Mouse (Mus musculus) heart, postnatal 14 days (tissue): ENCODE data around the gene Aspg. TPM values are rescaled to one million over a fixed set of nuclear protein-coding genes. Genes with fewer than 3 reads are reported as not detected.

ENCODE experiments used
- DNase-seq, 2 experiments: peaks; one replicate each; pipeline ENCODE4 v3.0.0; 2021 to 2022
- intact Hi-C: fragments of 180-260 bp; cut with DNase I; formaldehyde crosslinking; loops from one replicate; pipeline ENCODE4 v1.15.1; 2025
- total RNA-seq, 2 experiments: library from RNA; stranded (reverse); gene quantifications; 2 replicates each; pipeline ENCODE4 v1.2.3; 2021

The Aspg gene
- total RNA-seq, 2 experiments from 2014 or later, result 0.37 to 2.2 TPM

DNA sequence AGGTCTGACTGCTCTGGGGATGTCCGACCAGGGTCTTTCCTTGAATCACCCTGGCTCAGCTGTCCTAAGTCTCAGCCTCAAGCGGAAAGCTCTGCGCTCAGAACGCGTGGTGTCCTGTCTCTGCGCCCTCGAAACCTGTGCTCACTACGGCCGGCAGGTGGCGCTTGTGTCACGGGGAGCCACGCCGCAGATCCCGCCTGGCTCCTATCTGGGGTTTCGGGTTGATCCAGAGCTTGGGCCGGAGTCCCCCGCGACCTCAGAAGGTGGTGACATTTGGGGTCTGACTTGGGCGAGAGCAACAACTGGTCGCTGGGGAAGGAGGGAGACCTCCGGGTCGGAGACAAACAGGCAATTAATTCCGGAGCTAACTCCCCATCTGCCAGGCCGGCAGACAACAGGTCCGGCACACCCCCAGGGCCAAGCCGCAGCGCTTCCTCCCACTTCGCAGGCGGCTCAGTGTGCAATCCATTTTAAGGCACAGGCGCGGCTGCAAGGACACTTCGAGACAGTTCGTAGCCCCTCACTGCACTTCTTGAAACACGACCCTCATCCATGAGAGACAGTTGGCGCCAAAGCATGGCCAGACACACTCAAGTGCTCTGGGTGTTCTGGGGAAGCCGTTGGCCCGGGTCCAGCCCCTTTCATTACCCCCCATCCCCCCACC, 38.9 kb downstream of the Aspg start:
- peak; percentile 90 to 94 for DNase-seq
- intact Hi-C loops, result loop anchor here (1.0 to 5.0 kb wide), 5 partner anchors 187 to 398 kb away; no protein-coding TSS in a partner anchor

DNA sequence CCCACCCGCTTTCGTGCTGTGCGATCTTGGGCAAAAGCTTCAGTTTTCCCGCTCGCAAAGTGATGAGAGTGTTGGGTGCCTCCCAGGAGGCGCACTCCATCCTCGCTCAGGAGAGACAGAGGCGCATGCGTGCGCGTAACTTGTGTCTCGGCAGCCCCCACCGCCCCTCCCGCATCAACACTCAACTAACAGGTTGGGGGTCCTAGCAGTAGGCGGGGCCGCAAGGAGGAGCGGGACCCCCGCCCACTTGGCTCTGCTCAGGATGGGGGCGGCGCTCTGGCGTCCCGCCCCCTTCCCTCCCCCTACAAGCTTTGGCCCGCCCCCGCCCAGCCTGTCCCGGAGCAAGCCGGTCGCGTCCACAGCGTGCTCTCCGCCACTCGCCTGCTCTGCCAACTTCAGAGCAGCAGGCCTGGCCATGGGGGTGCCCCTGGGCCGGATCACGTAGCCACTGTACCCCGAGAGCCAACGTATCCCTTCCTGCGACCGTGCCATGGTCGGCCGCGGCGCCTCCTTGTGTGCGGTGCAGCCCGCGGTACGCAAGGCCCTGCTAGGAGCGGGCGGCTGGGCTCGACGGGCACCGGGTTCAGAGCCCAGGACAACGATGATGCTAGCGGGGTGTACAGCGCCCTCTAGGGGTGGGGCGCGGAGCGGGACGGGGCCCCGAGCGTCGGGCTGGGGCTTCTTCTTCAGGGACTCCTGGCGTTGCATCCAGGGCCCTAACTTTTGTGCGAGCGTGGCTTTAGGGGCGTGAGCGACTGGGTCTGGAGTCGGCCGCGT, 39.6 kb downstream of the Aspg start, which contains the start of gene Kif26a:
Gene Kif26a, plus strand, starts transcription at position 334 of the 777 bp plus-strand sequence.
- intact Hi-C loops, result loop anchor here (1.0 to 5.0 kb wide), 6 partner anchors 39 to 397 kb away; no protein-coding TSS in a partner anchor
- DNase-seq, result peak; percentile 74 to 75

DNA sequence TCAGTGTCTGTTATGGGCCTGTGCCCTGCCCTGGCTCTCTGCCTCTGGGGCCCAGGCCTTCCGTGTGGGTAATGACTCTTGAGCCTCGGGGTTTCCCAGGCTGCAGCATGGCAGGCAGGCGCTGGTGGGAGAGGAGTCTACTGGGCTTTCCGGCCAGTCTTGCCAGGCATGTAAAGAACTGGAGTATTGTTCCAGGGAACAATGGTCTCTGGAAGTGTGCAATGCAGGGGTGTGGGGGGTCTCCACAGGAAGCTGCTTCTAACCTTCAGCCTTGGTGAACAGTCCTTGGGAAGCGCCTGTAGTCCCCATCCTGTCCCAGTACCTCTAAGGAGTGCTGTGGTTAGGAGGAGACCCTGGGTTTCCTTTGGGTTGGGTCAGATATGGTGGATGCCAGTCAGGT, 40.9 kb downstream of the Aspg start:
- intact Hi-C loops, result loop anchor here (2.0 to 5.0 kb wide), 3 partner anchors 37 to 200 kb away; no protein-coding TSS in a partner anchor
- peak in 1 of 2 experiments; percentile 38 for DNase-seq

DNA sequence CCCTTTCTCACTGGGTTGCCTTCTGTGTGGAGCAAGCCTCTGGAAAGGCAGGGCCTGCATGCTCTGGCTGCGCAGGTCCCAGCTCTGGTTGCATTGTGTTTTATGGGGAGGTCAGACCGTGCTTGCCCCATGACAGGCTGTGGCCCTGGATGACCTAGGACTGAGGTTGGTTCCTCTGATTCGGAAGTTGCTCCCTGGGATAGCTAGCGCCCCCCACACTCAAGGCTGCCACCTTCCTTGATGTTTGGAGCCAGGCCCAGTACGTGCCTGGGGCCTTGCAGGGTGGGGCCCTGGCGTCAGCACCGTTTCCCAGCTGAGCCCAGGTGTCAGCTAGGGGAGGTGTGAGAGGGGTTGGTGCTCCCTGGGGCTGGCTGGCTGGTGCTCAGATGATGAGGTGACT, 43.5 kb downstream of the Aspg start:
- intact Hi-C loops, result no loop called here
- no peak for DNase-seq

DNA sequence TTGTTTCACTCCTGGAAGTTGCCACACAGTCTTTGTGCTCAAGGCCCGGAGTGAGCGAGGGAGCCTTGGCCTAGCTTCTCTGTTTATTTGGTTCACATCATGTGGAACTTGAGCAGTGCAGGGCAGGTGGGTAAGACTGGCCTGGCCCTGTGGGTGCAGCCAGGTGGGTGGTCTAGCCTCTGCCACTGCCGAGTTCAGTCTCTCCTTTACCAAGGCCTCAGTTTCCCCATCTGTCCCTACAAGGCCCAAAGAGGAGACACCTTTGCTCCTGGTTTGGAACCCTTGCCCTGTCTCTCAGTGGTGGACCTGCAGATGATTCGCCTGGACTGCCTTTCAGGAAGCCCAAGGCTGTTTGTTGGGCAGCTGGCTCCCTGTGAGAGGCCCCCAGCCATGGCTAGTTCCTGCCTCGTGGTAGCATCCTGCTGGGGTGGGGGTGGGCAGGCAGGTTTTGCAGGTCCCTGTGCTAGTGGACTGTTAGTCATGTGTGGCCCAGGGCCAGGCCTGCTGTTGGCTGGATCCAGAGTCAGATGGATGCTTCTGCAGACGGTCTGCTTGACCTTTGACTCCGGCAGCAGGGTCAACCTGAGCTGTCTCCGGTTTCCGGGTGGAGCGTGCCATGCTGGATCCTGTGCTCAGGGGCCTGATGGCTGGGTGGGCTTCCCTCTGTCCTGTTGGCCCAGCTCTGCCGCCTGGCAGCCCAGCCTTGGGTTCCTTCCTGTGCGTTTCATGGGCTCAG, 44.9 kb downstream of the Aspg start:
- peak; percentile 38 to 54 for DNase-seq
- intact Hi-C loops, result no loop called here

DNA sequence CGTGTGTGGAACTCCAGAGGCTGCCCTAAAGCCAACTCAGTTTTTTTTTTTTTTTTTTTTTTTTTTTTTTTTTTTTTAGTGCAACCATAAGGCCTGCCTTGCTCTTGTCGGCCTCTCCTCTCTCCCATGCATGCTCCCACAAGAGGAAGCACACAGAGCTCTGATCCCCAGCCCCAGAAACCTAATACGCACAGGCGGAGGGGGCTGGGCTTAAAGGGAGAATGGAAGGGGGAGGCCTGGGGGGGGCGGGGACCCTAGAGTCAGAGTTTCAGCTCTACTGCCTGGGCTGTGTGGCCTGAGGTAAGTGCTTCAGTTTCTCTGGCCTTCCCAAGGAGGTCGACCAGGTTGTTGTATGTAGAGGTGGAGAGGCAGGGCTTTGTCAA, 45.5 kb downstream of the Aspg start:
- intact Hi-C loops, result no loop called here
- DNase-seq, result no peak

DNA sequence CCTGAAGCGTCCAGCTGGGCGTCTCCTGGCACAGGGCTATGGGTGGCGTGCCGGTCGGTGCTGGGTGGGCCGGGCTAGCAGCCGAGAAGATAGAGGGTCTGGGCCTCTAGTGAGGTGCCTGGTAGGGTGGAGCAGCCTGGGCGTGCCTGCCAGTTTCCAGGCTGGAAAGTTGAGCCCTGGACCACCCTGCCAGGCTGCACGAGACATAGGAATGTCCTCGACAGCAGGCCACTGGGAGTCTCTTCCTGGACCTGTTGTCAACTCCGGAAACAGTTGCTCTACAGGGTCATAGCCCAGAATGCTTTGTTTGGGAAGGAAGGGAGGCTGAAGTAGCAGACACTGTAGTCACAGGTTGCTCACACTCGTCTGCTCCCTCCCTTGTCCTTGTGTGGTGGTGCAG, 47.1 kb downstream of the Aspg start:
- intact Hi-C loops, result no loop called here

DNA sequence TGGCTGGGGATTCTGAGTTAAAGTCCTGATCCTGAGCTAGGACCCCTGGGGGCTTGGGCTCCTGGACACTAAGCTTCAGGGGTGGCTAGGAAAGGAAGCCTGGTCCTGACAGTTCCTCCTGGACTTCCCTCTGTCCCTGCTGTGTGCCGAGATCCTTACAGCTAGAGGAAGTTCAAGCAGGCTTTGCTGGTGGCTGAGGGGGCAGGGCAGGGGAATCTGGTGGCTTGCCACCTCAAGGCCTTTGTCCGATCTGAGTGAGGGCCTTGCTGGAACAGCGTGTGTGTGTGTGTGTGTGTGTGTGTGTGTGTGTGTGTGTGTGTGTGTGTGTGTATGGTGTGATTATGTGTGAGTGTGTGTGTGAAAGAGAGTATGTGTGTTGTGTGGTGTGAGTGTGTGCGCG, 48.0 kb downstream of the Aspg start:
- intact Hi-C loops, result no loop called here
- no peak for DNase-seq

More for the DNA sequence above, 47.1 kb downstream of the Aspg start:
- DNase-seq, result no peak

DNA sequence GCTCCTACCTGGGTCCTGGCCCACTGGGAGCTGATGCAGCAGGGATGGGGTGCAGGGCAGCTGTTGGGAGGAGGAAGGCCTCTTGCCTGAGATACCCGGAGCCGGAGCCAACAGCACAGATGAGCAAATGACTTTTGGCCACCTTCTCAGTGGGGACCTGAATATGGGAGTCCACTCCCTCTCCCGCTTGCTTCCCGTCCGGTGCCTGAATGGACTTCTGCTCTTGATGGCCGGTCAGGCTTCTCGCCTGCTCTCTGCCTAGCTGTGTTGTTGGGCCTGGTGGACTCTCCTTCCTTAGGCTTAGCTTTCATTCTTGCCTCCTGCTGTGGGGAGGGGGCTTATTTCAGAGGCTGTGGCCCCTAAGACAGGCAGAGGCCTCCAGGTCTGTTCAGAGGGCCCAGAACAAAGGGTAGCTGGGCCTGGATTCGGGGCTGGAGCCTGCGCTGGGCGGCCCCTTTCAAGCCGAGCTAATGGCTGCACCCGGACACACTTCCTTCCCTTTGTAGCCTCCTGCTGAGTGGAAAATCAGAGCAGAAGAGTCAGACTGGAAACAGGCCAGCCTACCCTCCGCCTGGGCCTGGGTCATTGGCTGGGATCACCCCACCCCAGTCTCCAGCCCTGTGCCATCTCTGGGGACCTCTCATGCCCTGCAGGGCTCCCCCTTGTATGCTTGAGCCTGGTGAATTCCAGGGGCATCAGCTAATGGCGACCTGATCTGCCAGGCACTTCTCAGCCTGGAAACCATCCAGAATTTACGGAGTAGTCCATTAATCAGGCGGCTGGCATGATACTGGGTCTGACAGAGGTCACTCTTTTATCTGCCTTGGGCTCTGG, 49.0 kb downstream of the Aspg start:
- intact Hi-C loops, result no loop called here

DNA sequence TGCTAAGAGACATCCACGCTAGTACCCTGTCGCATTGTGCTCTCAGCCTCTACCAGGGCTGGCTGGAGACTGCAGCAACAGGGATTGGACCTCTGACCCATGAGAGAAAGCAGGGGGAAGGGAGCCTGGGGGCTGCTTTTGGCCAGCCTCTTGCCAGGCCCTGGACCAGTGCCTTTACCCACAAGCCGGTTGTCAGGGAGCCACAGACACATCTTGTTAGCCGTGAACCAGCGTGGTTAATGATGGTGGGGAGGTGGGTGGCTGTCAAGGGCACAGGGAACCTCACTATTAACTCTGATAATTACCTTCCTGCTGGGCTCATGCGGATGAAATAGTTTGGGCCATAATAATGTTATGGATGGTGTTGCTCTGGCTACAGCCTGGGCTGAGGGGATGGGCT, 50.3 kb downstream of the Aspg start:
- intact Hi-C loops, result no loop called here
- DNase-seq, result no peak

More for the DNA sequence above, 49.0 kb downstream of the Aspg start:
- peak in 1 of 2 experiments; percentile 34 for DNase-seq

DNA sequence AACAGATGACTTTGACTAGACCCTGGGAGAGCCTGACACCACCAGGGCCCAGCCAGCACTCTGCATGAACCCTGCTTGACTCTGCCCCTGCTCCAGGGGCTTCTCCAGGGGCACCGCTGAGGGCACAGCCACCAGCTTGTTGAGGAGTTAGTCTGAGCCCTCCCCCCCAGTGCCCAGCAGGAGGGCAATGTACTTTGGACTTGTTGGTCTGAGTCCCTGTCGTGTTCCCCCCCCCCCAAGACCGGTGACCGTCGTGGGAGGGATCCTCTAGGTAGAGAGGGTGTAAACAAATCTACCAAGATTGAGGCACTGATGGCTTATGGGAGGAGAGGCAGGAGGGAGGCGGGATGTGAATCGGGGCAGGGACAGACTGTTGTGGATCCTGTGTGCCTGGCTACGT, 51.8 kb downstream of the Aspg start:
- intact Hi-C loops, result no loop called here
- DNase-seq, result no peak

DNA sequence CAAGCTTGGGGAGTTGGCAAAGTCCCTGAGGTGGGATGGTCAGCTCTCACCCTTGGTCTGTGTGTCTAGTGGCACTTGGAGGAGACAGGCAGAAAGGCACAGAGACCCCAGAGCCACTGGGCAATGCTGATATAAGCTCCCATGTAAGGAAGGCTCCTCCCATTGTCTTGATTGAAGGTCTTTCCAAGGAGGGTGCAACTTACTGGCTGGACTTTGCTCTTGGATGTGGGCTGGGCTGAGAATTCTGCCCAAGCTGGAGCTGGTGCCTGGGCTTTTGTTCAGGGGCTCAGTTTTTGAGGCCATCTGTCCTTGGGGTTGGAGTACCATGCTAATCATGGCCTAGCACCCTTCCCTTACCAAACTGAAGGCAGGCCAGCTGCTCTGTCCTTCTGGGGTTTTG, 52.3 kb downstream of the Aspg start:
- no peak for DNase-seq
- intact Hi-C loops, result no loop called here

DNA sequence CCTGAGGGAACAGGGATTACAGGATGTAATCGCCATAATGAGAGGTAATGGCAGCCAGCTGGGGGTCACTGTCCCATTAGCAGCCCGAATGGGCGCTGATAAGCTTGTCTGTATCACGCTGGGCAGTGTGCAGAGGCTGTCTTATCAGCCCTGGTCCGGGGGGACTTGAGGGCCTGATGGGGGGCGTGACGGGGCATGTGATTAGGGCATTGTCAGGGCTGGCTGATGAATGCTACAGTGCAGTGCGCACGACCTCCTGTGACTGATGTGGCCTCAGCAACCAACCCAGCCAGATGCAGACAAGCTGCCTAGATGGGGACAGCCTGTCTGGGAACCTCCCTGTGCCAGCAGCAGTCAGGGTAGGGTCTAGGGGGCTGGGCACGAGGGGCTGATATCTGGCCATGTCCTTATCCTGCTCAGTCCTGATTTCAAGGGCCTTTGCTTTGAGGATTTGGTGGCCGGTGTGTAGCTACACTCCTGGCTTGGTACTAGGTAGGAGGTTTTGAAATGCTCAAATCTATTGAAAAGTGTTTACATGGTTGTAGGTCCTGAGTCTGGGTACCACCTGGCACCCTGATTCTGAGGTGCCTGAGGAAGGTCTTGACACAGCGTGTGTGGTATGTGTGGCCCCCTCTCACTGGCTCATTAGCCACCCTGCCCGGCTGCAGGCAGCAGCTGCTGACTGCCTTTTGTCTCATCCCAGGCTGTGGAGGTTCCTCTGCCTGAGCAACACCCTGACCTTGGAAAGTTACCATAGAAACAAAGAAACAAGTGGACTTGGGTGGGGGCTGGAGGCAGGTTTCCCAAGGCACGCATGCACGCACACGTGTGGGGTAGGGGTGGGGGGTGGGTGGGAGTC, 57.7 kb downstream of the Aspg start:
- intact Hi-C loops, result no loop called here
- no peak for DNase-seq

DNA sequence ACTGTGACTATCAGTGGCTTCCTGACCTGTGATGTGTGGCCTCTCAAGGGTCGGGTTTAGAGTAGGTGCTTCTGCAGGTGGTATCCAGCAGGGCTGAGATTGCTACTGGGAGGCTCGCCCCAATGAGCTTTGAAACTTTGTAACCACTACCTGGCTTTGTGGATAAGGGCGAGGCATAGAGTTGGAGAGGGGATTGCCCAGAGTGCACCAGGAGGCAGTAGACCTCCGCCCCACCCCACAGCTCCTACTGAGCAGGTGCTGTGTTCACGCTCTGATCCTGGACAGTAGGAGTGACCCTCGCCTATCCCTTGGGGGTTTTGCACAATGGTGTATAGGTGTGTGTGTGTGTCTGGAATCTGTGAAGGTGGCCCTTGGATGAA, 58.4 kb downstream of the Aspg start:
- no peak for DNase-seq
- intact Hi-C loops, result no loop called here

DNA sequence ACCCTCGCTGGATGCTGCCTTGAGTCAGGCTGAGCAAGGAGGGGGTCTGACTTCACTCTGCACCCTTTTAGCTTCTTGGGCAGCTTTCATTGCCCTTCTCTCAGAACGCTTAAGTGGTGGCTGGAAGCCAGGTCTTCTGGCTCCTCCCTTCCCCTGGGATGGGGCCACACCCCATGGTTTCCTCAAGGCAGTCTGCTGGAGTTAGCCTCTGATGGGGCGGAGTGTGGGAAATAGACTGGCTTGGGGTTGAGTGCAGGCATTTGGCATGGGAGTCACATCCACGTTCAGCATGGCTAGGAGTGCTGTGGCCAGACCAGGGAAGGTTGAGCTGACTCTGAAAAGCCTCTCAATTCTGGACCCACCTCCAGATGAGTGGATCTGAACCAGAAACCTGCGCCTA, 62.8 kb downstream of the Aspg start:
- DNase-seq, result peak; percentile 70 to 72
- intact Hi-C loops, result no loop called here

DNA sequence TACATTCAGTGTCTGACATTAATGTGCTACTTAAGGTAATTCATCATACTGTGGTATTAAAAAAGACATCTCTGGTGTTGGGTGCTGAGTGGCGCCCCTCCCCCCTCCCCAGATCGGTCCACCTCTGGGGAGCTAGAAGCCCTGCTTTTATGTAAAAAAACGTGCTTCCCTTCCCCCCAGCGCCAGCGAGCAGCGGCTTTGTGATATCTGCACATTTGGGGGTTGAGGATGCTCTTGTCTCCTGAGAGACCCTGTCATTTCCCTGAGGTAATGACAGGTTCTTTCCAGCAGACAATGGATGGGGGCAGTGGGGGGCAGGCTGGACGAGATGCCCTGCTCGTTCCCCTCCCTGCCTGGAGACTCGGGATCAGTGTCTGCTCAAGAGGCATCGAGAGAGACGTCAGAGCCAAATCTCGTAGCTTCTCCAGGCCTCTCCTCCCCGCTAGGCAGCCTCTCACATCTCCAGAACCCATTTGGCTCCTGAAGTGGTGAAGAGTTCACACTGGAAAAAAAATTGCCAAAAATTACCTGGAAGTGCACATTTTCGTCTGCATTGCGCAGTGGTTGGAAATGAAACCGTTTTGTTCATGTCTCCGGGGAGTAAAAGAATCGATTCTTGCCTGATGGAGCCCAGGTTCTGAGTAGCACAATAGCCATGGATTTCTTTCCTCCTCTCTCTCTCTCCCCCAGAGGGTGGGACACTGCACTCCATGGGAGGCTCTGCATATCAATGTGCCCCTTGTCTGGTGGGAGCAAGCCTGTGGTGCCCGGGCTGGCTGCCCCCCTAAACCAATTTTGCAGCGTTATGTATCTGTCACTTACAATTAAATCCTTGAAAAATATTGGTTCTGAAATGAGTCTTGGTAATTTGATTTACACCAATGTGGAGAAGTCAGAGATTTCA, 64.4 kb downstream of the Aspg start:
- intact Hi-C loops, result no loop called here
- DNase-seq, result no peak

DNA sequence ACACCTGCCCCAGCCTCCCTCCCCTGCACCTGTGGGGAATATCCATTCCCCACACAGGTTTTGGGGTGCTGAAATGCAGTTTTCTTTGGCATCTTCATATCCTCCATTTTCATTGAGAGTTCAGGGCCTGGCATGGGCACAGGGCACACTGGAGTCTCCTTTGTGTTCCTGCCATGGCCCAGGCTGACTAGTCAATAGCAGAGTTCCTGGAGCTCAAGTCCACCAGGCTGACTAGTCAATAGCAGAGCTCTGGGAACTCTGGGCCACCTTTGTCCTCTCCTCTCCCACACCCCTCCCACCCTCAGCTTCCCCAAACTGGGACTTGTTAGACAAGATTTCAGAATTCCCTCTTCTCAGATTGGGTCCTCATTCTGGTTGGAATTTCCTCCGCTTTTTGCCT, 65.2 kb downstream of the Aspg start:
- intact Hi-C loops, result no loop called here
- DNase-seq, result no peak

DNA sequence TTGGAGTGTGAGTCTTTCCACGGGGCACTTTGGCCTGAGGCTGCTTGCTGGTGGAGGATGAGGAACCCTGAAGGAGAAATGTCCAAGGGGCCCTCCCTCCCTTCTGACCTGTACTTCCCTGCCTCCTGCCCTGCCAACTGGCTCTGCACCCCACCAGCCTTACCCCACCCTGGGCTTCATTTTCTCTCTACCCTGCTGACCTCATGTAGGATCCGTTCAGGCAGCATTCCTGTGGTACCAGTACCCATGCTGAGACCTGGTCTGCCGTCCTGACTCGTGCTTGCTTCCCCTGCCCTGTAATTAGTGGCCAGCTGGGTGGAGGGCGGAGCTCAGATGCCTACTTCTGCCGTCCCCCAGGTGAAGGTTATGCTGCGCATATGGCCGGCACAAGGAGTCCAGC, 65.7 kb downstream of the Aspg start:
- DNase-seq, result no peak
- intact Hi-C loops, result no loop called here
